Mouse (Mus musculus) frontal cortex, adult (tissue): ENCODE data around the gene Gm47996.

Experiments
- ATAC-seq: cut with Nextera tagmentation; 2 replicates; pipeline ENCODE4 v1.9.2; 2017; ENCODE audit warnings: mild to moderate bottlenecking, moderate library complexity, mixed read lengths; ENCODE audit not compliant: low TSS enrichment

Gene Gm47996

DNA sequence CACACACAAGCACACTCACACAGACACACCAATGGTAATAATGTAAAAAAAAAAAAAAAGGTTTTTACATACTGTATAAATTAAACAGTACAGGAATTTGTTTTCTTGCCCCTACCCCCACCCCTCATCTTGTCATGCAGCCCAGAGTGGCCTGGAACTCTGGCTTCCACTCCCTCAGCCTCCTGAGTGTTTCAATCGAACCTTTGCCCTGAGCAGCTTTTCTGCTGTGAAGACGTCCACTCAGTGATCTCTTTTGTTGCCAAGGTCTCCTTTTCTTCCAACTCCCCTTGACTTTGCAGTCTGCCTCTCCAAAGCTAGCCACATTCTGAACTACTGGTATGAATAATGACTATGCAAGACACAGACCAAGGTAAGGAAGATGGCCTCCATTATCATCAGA, 35.9 kb downstream of the Gm47996 start:
- ATAC-seq = no peak

DNA sequence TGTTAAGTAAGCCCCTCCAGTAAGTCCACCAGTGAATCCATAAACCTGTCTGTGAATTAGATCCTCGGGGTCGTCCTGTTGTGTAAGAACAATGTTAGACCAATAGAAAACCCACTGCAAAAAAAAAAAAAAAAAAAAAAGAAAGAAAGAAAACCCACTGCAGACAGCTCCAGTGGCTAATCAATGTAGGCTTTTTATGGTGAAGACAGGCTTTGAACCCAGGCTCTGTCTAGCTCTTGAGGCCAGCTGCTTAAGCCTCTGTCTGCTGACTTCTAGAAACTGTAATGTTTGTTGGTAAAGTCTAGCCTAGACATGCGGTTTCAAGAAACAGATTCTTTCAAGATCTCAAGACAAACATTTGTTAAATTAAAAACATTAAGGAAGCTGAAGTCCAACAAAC, 40.2 kb downstream of the Gm47996 start:
- no peak for ATAC-seq

DNA sequence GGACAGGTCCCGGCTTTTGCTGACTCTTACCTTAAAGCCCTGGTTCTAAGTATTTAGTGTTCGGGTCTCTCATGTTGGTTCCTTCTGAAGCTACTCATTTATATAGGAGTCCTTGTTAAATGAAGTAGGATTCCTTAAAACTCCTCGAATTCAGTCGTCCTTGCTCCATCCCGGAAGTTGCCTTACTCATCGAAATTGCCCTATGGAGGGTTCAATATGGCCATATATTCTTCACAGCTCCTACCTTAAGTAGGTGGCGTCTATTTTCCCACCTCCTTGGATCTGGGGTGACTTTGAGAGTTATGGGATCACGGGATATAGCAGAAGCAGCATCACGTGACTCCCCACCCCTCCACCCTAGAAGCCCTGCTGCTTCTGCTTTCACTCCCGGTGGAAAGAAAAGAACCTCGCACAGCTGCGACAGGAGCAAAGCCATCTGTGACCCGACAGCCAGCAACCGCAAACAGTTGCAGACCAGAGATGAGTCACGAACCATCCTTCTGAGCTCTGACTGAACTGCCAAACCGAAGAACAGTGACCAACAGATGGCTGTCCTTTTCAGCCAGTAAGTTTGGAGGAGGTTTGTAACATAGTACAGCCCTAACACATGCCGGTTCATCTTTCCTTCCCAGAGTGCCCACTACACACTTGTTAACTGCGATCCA, 40.7 kb downstream of the Gm47996 start:
- peak; percentile 95 for ATAC-seq

DNA sequence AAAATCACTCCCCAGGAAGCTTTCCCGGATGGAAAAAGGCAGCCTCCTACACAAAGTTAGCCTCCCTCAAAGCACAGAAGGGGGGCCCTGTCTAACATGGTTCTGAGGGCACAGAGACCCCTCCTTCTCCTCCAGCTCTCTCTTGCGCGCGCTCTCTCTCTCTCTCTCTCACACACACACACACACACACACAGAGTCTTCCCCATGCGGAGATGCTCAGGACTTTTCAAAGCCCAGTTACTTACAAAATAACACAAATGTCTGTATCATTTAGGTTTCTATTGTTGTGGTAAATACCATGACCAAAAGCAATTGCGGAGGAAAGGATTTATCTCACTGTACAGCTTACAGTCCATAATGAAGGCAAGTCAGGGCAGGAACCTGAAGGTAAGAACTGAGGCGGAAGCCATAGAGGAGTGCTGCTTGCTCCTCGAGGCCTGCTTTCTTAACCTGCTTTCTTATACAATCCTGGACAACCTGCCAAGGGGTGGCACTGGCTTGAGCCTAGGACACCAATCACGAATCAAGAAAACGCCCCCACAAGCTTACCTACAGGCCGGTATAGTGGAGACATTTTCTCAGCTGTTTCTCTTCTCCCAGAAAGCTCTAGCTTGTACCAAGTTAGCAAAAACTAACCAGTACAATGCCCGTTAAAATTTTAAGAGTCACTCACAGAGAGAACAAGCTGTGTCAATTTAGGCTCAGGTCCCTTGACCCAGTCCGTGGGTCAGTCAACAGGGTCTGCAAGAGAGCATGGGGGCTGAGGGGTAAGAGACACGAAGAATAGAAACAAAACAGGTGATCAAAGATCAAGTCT, 41.5 kb downstream of the Gm47996 start:
- ATAC-seq = no peak

DNA sequence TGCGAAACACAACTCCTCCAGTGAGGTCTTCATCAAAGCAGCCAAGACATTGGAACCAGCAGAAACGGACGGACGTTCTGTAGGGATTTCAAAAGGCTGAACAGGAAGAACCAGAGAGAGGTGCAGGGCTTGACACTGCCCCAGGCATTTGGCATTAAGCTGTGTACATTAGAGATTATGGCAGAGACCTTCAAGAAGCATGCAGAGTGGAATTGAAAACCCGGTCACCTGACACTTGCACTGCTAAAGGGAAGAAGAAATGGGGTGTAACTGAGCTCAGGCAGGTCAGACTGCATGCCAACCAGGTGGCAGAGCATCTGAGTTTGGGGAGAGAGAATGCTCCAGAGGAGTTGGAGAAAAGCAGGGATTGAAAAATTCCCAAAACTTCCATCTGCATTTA, 45.5 kb downstream of the Gm47996 start:
- ATAC-seq = no peak

DNA sequence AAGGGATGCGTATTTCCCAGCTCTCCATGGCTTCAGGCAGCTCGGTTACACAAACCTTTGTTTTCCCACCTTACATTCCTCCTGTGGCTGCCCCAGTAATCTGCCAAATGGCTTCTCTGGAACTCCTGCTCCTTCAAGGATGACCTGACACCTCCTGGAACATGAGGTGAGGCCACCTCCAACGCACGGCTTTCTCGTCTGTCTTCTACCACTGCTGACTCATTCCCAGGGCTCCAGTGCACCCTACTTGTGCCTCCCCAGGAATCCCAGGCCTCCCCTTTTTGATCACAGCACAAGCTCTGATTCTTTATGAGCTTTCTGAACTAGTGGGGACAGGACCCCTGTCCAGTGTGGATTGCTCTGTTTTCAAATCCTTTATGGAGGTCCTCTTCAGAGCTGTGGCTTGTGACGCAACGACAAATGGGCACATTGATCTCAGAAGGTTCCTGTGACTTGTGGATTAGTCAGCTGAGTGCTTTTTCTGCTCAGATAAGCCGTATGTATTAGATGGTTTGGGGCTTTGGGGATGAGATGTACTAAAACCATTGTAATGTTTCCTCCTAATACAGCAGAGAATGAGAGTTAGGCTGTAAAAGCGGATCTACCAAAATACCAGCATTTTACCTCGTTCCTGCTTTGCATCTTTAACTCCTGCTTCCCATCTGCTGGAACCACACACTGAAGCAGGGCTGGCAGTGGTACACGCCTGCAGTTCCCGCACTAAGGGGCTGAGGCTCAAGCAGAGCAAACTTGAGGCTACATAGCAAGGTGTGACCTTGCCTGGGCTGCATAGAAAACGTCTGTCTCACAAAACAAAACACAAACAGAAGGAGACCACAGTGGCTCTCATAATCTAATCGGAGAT, 48.4 kb downstream of the Gm47996 start:
- ATAC-seq = peak; percentile 92

DNA sequence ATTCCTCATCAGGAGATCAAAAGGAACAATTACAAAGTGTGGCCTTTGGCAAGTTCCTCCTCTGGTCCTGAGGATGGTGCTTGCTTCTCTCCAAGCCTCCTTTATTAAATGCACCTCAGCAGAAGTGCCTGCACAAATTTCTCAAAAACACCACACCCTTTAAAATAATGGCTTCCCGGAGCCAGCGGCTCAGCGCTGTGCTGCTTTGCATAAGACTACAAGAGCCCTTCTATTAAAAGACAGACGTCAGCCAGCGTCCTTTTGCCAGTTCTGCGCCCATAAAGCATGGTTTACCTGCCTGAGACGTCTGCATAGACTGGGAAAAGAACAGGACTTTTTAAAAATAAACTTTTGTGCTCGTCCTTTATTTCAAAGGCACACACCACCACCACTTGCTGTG, 49.1 kb downstream of the Gm47996 start:
- ATAC-seq = peak; percentile 56
